Mouse (Mus musculus): ENCODE measurements around the gene Reg3d.
"Not testable (repeated sequence)": the region's sequence is repeated elsewhere in the genome, so short reads cannot be mapped to it uniquely, and the experiment has no call there.

Reg3d gene

DNA sequence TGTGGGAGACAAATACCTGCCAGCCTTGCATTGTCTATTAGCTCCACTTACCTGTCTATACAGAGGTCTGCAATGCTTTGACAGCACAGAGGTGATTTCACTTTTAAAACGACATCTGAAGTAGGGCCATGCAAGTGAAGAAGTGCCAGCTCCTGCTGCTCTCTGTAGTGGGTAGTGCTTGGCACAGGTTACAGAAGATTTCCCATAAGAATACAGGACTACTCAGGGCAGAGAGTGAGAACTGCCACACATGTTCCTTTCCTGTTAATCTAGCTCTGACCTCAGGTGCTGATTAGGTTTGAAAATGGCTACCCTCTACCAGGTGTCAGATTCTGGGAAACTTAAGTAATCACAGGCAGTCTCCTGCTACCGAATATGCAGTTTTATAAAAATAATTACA lies at the start of gene Reg3d:
Gene Reg3d (minus strand): TSS at position 101 of the 400 bp plus-strand sequence.
- no peak for DNase-seq

DNA sequence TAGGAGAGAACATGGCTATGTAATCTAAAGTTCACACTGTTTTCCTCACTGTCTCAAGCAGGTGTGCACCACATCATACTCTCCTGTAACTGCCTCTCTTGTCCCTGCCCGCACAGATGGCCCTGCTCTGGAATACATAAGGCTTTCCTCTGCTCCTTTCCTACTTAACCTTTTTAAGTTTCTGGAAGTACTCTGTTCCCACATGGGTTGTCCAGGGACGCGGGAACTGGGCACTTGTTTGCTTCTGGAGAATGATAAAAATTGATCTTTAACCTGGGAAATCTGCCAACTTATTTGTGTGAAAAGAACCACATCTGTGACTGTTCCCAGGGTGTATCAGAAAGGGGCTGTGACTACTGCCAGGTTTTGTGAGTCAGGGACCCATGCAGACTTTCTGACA lies 46.8 kb upstream of the Reg3d start:
- DNase-seq = no peak

DNA sequence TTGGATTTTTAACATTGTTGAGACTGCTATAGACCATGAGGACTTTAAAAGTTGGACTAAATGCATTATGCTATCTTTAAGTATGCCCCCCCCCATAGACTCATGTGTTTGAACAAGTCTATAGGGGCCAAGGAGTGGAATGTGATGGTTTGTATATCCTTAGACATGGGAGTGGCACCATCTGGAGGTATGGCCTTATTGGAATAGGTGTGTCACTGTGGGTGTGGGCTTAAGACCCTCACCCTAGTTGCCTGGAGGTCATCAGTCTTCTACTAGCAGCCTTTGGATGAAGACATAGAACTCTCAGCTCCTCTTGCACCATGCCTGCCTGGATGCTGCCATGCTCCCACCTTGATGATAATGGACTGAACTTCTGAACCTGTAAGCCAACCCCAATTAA lies 43.7 kb upstream of the Reg3d start, which contains the start of gene Reg1:
Gene Reg1 (plus strand): TSS at position 301 of the 400 bp plus-strand sequence.
- DNase-seq = not testable (repeated sequence)

DNA sequence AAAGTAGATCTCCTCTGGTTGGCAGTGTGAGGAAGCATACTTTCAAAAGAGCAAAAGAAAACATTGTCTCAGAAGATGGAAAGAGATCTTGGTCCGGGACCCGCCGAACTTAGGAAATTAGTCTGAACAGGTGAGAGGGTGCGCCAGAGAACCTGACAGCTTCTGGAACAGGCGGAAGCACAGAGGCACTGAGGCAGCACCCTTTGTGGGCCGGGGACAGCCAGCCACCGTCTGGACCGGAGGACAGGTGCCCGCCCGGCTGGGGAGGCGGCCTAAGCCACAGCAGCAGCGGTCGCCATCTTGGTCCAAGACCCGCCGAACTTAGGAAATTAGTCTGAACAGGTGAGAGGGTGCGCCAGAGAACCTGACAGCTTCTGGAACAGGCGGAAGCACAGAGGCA lies 16.7 kb upstream of the Reg3d start, which contains the start of gene Reg2:
Gene Reg2 (plus strand): TSS at position 301 of the 400 bp plus-strand sequence.
- DNase-seq = not testable (repeated sequence)

DNA sequence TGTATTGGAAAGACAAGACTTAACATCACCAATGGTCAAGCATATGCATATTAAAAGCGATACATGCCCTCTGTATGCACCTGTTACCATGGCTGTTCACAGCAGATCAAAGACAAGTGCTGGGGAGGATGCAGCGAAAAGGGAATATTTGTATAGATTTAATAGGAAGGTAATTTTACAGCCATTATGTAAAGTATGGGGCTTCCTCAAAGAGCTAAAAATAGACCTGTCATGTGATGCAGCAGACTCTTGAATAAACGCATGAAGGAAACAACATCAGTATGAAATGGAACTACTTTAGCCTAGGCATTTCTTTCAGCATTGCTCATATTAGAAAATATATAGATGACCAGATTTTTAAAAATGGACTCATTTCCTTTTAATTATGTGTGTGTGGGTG lies 6.9 kb upstream of the Reg3d start:
- DNase-seq = no peak

DNA sequence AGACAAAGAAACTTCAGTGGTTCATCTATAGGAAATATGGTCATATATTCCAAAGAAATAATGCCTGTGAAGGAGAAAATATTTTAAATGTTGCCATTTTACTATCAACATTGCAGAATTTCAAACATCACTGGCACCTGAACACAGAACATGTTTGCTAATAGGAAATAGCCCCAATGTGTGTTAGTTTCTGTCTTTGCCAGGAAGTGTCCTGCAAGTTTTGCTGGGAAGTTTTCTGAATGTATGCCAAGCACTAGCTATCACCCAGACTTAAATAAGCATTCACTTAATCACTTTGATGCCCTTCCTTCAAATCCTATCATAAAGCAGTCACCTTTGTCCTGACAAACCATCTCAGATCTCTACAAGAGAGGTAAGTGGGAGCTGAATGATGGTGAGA lies 1.7 kb upstream of the Reg3d start, which contains the start of gene Reg3a:
Gene Reg3a (plus strand): TSS at position 301 of the 400 bp plus-strand sequence.
- DNase-seq = no peak

DNA sequence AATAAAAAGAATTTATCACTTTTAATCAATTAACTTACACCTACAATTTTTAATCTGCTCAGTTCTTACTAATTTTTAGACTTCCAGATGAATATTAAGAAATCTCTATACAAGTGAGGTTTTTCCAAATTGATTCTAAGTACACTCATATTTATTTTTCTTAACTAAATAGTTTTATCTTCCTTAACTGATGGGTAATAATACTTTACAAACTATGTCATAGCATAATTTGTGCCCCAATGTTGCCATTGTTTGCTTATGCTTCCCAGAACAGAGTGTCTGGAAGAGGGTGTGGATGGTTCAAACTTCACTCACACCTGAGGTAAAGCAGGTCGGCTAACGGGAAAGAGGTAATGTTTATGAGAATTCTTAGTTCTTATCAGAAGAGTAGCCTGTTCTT lies 8.3 kb downstream of the Reg3d start, which contains the start of gene Reg3b:
Gene Reg3b (plus strand): TSS at position 301 of the 400 bp plus-strand sequence.
- no peak for DNase-seq

DNA sequence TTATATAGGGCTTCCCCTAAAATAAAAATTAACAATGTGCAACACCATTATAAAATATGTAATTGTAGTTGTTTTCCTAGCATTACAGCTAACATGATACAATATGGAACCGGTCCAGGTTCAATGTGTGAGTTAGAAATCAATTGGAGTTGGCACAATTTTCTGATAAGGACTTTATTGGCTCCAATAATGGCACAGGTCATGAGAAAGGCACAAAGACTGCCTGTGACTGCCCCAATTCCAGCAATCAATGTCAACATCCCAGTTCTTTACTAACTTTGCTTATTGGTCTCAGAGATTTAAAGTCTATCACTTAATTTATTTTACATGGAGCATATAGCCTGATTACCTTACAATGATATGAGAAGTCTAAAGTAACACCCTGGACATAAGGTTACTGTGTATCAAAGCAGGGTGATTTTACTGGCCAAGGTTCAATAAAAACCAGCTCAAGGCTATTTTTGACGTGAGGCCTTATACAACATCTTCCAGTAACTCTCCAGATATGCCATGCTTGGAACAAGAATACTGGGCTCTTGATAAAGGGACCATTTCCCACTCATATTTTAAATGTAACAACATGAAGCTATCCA lies 16.6 kb downstream of the Reg3d start:
- no peak for DNase-seq

DNA sequence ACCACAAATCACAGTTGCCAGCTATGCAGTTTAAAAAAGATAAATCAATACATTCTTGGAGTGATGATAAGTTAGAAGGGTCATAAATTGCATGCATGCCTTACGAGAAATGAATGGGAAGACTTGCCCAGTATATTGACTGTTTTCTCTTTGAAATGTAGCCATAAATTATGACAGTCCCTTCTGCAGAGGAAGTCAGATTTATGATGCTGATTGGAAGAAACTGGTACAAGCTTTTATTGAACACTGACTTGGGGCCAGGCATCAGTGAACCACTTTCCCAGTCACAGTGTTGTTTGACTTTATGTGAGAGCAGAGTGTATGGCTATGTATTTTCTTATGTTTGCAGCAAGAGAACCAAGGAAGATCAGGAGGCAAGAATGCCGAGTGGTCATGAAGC lies 37.0 kb downstream of the Reg3d start:
- DNase-seq = no peak

DNA sequence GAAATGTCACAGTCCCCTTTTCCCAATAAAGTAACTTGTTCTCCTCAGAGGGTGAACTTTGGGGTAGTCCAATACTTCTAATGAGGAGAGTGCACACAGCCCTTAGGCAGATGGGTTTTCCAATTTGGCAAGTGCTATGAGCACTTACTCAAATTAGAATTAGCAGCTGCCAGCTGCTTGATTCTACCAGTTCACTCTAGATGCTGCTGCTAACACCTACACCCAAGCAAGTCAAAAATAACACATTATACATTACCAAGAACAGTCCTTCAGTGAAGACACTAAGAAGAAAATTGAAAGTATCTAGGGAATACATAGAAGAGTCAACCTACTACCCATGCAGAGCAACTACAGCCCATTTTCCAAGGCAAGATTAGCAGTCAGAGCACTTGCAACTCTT lies 38.4 kb downstream of the Reg3d start:
- DNase-seq = no peak

DNA sequence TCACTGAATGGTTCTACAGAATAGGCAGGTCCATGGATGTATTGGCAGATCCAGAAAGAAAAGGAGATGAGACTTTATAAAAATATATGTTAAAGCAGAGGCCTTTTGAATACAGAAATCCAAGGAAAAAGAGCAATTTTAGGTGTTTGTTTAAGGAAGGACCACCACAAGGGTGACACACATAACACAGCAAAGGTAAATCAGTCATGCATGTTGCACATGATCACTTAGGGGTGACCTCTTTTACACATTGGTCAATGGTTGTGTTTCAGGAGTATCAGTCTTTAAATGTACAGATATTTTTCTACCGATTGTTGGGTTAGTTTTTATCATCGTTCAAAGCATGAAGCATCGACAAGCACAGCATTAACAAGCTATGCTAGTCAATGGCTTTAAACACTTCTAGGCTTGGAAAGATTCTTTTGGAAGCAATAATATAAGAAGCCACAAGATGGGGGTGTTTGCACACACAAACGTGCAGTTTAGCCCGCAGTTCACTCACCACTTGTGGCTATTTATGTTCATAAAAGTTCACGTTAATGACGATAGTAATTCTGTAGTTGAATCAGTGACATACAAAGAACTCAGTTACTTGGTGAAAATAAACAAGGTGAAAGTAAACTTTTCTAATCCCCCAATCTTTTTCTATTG lies 46.6 kb downstream of the Reg3d start:
- peak; percentile 2 for DNase-seq

DNA sequence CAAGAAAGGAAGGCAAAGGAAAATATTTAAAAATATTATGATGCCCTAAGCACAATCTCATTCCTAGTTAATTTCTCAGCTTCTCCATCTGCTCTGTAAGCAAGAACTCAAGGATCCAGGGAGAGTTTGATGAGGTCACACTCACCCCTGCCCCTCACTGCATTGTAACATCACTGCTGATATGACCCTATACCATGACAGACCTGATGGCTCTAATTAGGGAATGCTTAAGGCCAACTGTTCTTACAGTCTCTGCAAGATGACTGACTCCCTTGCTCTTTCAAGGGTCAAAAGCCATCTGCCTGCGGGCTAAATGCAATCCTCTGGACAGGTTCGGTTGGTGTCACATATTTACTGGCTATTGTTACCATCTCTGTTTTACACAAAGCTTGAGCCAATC lies 49.5 kb downstream of the Reg3d start:
- no peak for DNase-seq

DNA sequence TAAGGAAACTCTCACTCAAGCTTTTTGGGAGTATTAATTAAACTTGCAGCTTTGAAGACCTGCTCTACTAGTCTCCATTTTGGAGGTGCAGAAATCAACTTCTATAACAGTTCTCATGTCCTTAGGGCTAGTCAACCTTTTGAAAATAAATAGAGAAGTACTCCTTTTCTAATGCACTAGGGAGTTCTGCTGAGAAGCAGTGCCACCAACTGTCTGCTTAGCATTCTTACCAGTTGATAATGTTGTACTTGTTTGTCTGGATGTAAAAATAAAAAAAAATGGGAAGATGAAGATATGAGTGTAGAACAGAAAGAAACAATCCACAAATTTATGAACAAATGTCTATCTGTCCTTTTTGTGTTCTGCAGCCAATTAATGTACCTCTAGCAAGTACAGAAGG lies 50.9 kb downstream of the Reg3d start:
- DNase-seq = no peak
